Mouse (Mus musculus) C2C12 (cell line): ENCODE data around the gene Sorbs1.

Source experiments
- CEBPB ChIP-seq: IDR thresholded peaks from one replicate; pipeline ENCODE4 v1.6.1; 2011; ENCODE audit warnings: low read depth, mild to moderate bottlenecking, control low read depth, moderate library complexity
- CTCF ChIP-seq: IDR thresholded peaks from one replicate; pipeline ENCODE4 v1.5.1; 2011; ENCODE audit not compliant: control insufficient read depth, insufficient read depth, insufficient read length
- FOSL1 ChIP-seq: IDR thresholded peaks from one replicate; pipeline ENCODE4 v1.8.0; 2011; ENCODE audit warnings: mild to moderate bottlenecking, low read length; ENCODE audit not compliant: poor library complexity, insufficient read depth, severe bottlenecking
- MAX ChIP-seq: IDR thresholded peaks from one replicate; pipeline ENCODE4 v1.6.1; 2011; ENCODE audit warnings: mild to moderate bottlenecking, control low read depth
- MYOG ChIP-seq: IDR thresholded peaks from one replicate; pipeline ENCODE4 v1.6.1; 2011; ENCODE audit not compliant: control insufficient read depth, insufficient read length; ENCODE audit errors: extremely low read depth
- USF1 ChIP-seq: IDR thresholded peaks from one replicate; pipeline ENCODE4 v1.6.1; 2011; ENCODE audit warnings: low read depth, mild to moderate bottlenecking, control low read depth, moderate library complexity

GRCm38 (mm10) chr19:40506965-40507364 lies 6.6 kb downstream of the Sorbs1 start:
- TF ChIP-seq USF1 (no peak), CTCF (no peak), MYOG (no peak), MAX (no peak), CEBPB (no peak), FOSL1 (no peak)
